Mouse (Mus musculus): ENCODE results near the gene Large1.

DNA sequence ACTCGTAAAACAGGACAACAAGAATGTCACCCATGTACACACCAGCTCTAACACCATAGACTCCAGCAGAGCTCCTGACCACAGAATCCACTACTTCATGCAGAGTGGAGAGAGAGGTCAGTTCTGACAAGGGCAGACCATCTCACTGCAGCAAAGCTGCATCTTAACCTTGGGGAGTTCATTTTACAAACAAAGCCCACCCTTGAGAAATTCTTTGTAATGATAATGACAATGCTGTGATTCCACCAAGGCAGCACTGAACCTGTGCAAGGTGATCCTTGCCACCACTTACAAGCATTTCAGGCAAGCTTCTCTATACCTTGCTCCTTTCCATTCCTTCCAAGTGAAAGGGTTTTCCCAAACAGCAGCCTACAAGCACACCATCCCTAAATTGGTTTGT, 16.5 kb downstream of the Large1 start:
- TF ChIP-seq CTCF (conservative IDR thresholded peaks at IDR 0.05; ENCODE audit: low read length) (no peak), POU5F1 (IDR thresholded peaks at IDR 0.05; ENCODE audit: borderline replicate concordance, low read length) (peak; percentile 52; the same call in 1 of the 2 replicates)

All from E14TG2a.4 (cell line).